Mouse (Mus musculus): ENCODE measurements around the gene Rcor2. TPM values are rescaled to one million over a fixed set of nuclear protein-coding genes. Genes with fewer than 3 reads are reported as not detected.

Rcor2 gene
- polyA plus RNA-seq (2015; fragmentation: Nextera tagmentation; extraction: Ambion mirVana): 1.5 and 2.2 TPM in 2 replicates

DNA sequence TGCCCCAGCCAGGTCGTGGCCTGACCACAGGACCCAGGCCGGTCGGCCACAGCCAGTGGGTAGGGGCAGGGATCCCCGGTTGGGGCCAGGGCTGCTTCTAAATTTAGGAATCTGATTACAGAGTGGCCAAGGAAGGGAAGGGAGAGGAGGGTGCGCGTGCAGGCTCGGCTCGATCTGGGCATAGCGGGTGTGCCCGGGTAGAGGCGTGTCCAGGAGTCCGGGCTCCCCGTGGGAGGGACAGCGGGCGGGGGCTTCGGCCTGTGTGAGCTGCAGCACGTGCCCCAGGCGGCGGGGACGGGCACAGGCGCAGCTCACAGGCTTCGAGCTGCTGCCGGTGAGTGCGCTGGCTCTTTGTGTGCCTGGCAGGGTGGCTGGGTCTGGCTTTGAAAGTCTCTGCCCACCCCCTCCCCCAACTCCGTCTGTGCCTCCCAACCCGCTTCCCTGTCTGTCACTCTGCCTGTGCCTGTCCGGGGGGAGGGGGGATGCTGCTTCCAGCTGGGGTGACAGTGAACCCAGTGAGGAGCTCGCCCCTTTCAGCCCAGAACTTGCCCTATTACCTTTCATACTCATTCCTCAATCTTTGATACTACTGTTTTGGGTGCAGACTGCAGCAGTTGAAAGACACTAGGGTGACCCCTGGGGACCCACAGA lies at the start of gene Rcor2:
Gene Rcor2 (plus strand): TSS at position 235 of the 651 bp plus-strand sequence.
- Histone ChIP-seq H3K4me1 (replicated peaks; ENCODE audit: control insufficient read depth, insufficient read depth, low read length) (peaks cover 17% of the 10 kb centered on the region), H3K27ac (ENCODE audit: low read depth, low read length) (peak within 1 kb of the TSS; percentile 43; the same call in 1 of the 2 replicates), H3K27me3 (replicated peaks; ENCODE audit: control insufficient read depth, insufficient read depth, low read length) (no peaks in the 10 kb centered on the region), H3K36me3 (ENCODE audit: control insufficient read depth, insufficient read depth) (no peaks in the 10 kb centered on the region), H3K4me2 (replicated peaks; ENCODE audit: low read depth) (peak within 1 kb of the TSS; percentile 99), H3K9me3 (ENCODE audit: control insufficient read depth) (no peaks in the 10 kb centered on the region), H3K4me3 (ENCODE audit: low read depth, low read length) (peak within 1 kb of the TSS; percentile 67), H3K9ac (ENCODE audit: low read depth, low read length) (peak within 1 kb of the TSS; percentile 68; the same call in 1 of the 2 replicates)
- peak; percentile 11; the same call in 1 of the 2 replicates for TF ChIP-seq CTCF (IDR thresholded peaks at IDR 0.05; ENCODE audit: low read depth)
- 6% methylated on average over 28 of the region's 28 CpGs for WGBS
- peak; percentile 20; the same call in 1 of the 2 replicates for ATAC-seq

DNA sequence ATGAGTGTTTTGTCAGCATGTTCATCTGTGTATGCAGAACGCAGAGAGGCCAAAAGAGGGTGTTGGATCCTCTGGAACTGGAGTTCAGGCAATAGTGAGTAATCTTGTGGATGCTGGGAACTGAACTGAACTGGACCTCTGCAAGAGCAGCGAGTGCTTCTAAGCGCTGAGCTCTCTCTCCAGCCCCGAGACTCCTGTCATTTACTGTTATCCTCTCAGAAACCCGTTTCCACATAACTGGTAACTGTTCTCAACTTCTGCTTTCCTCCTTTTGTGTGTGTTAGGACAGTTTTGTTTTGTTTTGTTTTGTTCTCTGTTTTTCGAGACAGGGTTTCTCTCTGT lies 49.2 kb upstream of the Rcor2 start:
- TF ChIP-seq CTCF (IDR thresholded peaks at IDR 0.05; ENCODE audit: low read depth): no peak
- peak overlapping the region; percentile 65 for H3K4me2 ChIP-seq (replicated peaks; ENCODE audit: low read depth)
- ATAC-seq: peak; percentile 10
- H3K4me3 ChIP-seq (ENCODE audit: low read depth, low read length): peak overlapping the region; percentile 77
- H3K27me3 ChIP-seq (replicated peaks; ENCODE audit: control insufficient read depth, insufficient read depth, low read length): no peaks in the 10 kb centered on the region
- H3K9me3 ChIP-seq (ENCODE audit: control insufficient read depth): no peaks in the 10 kb centered on the region
- H3K9ac ChIP-seq (ENCODE audit: low read depth, low read length): no peak overlapping the region
- 15% methylated on average over 6 of the region's 6 CpGs for WGBS
- H3K27ac ChIP-seq (ENCODE audit: low read depth, low read length): no peak overlapping the region
- peaks cover 25% of the 10 kb centered on the region; the same call in 1 of the 2 replicates for H3K36me3 ChIP-seq (ENCODE audit: control insufficient read depth, insufficient read depth)
- H3K4me1 ChIP-seq (replicated peaks; ENCODE audit: control insufficient read depth, insufficient read depth, low read length): peaks cover 4% of the 10 kb centered on the region

DNA sequence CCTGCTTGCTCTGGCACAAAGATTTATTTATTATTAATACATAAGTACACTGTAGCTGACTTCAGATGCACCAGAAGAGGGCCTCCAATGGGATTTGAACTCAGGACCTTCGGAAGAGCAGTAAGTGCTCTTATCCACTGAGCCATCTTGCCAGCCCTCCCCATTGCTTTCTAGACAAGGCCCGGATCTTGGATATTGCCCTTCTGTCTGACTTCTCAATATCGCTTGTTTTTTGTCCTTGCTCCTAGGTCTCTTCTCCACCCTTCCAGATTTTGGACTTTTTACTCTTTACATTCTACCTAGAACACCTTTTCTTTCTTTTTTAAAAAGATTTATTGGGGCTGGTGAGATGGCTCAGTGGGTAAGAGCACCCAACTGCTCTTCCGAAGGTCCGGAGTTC lies 48.4 kb upstream of the Rcor2 start:
- Histone ChIP-seq H3K36me3 (ENCODE audit: control insufficient read depth, insufficient read depth) (peaks cover 19% of the 10 kb centered on the region; the same call in 1 of the 2 replicates), H3K9ac (ENCODE audit: low read depth, low read length) (no peak overlapping the region), H3K4me3 (ENCODE audit: low read depth, low read length) (no peak overlapping the region), H3K9me3 (ENCODE audit: control insufficient read depth) (no peaks in the 10 kb centered on the region), H3K27me3 (replicated peaks; ENCODE audit: control insufficient read depth, insufficient read depth, low read length) (no peaks in the 10 kb centered on the region), H3K27ac (ENCODE audit: low read depth, low read length) (no peak overlapping the region), H3K4me1 (replicated peaks; ENCODE audit: control insufficient read depth, insufficient read depth, low read length) (peaks cover 4% of the 10 kb centered on the region), H3K4me2 (replicated peaks; ENCODE audit: low read depth) (no peak overlapping the region)
- no peak for TF ChIP-seq CTCF (IDR thresholded peaks at IDR 0.05; ENCODE audit: low read depth)
- 97% methylated on average over 5 of the region's 5 CpGs for WGBS
- ATAC-seq: no peak

DNA sequence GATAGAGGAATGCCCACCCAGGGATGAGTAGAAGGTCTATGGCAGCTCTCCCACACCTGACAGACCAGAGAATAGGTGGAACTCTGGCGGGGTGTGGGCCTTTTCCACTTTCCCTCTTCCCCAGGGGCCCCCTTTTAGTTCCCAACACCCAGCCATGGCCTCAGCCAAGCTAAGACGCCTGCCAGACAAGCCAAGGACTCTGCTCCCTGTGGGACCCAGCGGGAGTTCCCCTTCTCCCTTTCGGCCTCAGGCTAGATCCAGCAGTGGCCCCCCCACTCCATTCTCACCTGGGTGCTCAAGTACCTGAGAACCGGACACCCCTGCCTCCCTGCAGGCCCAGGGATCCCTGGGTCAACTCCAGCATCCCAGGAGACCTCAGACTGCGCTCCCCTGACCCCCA lies 44.9 kb upstream of the Rcor2 start:
- H3K4me3 ChIP-seq (ENCODE audit: low read depth, low read length): no peak overlapping the region
- peaks cover 4% of the 10 kb centered on the region; the same call in 1 of the 2 replicates for H3K4me1 ChIP-seq (replicated peaks; ENCODE audit: control insufficient read depth, insufficient read depth, low read length)
- no peak for TF ChIP-seq CTCF (IDR thresholded peaks at IDR 0.05; ENCODE audit: low read depth)
- ATAC-seq: no peak
- WGBS: 82% methylated on average over 6 of the region's 6 CpGs
- no peaks in the 10 kb centered on the region for H3K9me3 ChIP-seq (ENCODE audit: control insufficient read depth)
- no peak overlapping the region for H3K4me2 ChIP-seq (replicated peaks; ENCODE audit: low read depth)
- H3K27ac ChIP-seq (ENCODE audit: low read depth, low read length): no peak overlapping the region
- peaks cover 1% of the 10 kb centered on the region; the same call in 1 of the 2 replicates for H3K36me3 ChIP-seq (ENCODE audit: control insufficient read depth, insufficient read depth)
- H3K27me3 ChIP-seq (replicated peaks; ENCODE audit: control insufficient read depth, insufficient read depth, low read length): no peaks in the 10 kb centered on the region
- H3K9ac ChIP-seq (ENCODE audit: low read depth, low read length): no peak overlapping the region

DNA sequence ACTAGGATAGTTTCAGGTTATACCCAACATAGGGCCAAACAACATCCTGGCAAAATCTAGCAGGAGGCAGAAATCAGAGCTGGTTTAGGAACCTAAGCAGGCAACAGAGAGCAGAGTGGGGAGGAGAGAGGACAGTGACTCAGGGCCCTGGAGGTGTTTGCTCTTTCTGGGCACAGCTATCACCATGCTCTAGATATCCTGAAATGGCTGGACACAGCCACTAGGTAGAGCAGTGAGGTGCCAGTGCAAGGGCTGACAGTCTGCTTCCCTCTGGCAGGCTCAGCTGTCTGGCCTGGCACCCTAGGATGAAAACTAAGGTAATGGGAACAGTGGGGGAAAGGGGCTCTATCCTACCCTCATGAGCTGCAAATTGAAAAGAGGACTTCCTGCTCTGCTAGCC lies 43.6 kb upstream of the Rcor2 start:
- ATAC-seq: no peak
- Histone ChIP-seq H3K4me1 (replicated peaks; ENCODE audit: control insufficient read depth, insufficient read depth, low read length) (peaks cover 4% of the 10 kb centered on the region; the same call in 1 of the 2 replicates), H3K27me3 (replicated peaks; ENCODE audit: control insufficient read depth, insufficient read depth, low read length) (no peaks in the 10 kb centered on the region), H3K4me3 (ENCODE audit: low read depth, low read length) (no peak overlapping the region), H3K9me3 (ENCODE audit: control insufficient read depth) (no peaks in the 10 kb centered on the region), H3K36me3 (ENCODE audit: control insufficient read depth, insufficient read depth) (peaks cover 13% of the 10 kb centered on the region), H3K9ac (ENCODE audit: low read depth, low read length) (no peak overlapping the region), H3K4me2 (replicated peaks; ENCODE audit: low read depth) (no peak overlapping the region), H3K27ac (ENCODE audit: low read depth, low read length) (no peak overlapping the region)
- peak; percentile 39 for TF ChIP-seq CTCF (IDR thresholded peaks at IDR 0.05; ENCODE audit: low read depth)

DNA sequence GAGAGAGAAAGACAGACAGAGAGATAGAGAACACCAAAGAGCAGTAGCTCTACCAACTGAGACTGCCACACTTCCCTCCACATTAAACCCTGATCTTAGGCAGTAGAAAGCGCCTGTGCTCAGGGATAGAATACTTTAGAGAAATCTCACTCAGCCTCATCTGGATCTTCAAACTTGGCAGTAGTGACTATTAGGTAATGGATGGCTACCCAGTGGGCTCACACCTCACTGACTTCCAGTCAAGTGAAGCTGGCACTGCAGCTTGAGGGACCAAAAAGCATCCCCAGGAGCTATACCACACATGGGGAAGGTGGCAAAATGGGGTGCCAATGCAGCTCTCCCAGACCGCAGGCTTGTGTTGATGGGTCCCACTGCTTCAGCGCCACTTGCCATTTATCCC lies 42.9 kb upstream of the Rcor2 start:
- no peak for TF ChIP-seq CTCF (IDR thresholded peaks at IDR 0.05; ENCODE audit: low read depth)
- peaks cover 20% of the 10 kb centered on the region for H3K36me3 ChIP-seq (ENCODE audit: control insufficient read depth, insufficient read depth)
- no peaks in the 10 kb centered on the region for H3K27me3 ChIP-seq (replicated peaks; ENCODE audit: control insufficient read depth, insufficient read depth, low read length)
- no peak for ATAC-seq
- H3K27ac ChIP-seq (ENCODE audit: low read depth, low read length): no peak overlapping the region
- H3K9ac ChIP-seq (ENCODE audit: low read depth, low read length): no peak overlapping the region
- no peak overlapping the region for H3K4me3 ChIP-seq (ENCODE audit: low read depth, low read length)
- peaks cover 4% of the 10 kb centered on the region; the same call in 1 of the 2 replicates for H3K4me1 ChIP-seq (replicated peaks; ENCODE audit: control insufficient read depth, insufficient read depth, low read length)
- H3K9me3 ChIP-seq (ENCODE audit: control insufficient read depth): no peaks in the 10 kb centered on the region
- 94% methylated on average over 3 of the region's 3 CpGs for WGBS
- H3K4me2 ChIP-seq (replicated peaks; ENCODE audit: low read depth): no peak overlapping the region
